Mouse (Mus musculus): ENCODE data around the gene Paqr5.
A peak's percentile ranks its signal among the peaks of the same experiment; 100 is the strongest.

Gene Paqr5

DNA sequence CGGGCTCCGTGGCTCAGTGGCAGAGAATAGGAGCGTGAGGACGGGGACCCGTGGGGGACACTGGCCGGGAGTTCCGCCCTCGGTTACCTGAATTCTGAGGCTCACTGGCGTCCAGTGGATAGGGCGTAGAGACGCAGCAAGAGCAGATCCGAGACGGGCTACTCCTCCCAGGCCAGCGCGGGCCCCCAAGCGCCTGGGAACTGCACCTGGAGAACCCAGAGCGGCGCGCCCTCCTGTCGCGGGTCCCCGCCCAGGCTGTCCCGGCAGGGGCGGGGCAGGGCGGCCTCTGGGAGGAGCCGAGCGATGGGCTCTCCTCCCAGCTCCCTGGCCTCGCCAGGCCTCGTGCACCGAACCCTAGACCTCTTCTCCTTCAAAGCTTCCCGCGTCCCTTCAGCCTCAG, at the start of gene Paqr5:
Gene Paqr5 (minus strand): TSS at position 257 of the 400 bp plus-strand sequence.
- DNase-seq: no peak

DNA sequence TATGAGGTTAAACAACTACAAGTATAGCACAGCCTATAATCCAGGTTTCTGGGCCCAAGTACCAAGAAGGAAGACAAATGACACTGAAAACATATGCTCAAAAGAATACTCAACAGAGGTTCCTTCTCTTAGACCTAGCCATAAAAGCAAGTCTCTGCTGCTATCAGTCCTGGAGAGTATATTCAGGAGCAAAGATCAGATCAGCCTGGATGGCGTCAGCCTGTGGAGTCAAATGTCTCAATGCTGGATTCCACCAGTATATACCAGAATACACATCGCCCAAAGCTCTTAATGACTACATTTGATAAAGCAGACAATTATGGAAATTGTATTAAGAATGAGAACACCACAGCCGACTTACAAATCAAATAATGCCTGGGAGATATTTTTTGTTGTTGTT, 35.6 kb upstream of the Paqr5 start:
- DNase-seq: no peak

DNA sequence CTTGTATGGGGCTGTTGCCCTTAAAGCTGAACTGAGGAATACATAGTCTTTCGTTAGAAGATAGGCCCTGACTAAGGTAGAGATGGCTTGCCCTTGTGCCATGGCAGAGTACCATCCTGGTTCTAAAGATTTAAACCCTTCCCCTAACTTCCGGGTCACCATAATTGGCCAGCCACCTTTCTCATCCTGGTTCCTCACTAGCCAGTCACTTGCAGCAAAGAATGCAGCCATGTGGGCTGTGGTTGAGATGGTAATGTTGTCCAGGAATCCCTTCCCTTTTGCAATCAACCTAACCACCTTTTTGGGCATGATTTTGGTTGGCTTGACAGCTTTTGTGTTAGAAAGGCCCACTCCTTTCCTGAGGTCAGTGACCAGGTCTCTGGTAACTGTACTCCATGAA, 33.8 kb upstream of the Paqr5 start:
- no peak for DNase-seq

DNA sequence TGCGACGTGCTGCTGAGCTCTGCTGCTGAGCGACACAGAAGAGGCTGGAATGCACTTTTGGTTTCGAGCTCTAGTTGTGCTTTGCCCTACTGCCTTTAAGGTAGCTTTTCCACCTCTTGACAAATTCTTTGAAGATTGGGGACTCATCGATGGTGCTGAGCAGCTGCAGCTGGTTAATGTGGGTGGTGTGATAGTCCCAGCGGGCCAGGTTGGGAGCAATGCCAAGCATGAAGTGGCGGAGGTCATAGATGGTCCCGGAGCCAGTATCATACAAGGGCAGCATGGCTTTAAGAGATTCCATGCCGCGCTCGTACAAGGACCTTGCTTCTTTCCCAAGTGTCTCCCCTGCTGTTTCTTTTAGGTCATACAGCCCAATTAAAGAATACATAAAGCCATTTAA, 33.3 kb upstream of the Paqr5 start:
- peak in 1 of 2 experiments; percentile 29 for DNase-seq

DNA sequence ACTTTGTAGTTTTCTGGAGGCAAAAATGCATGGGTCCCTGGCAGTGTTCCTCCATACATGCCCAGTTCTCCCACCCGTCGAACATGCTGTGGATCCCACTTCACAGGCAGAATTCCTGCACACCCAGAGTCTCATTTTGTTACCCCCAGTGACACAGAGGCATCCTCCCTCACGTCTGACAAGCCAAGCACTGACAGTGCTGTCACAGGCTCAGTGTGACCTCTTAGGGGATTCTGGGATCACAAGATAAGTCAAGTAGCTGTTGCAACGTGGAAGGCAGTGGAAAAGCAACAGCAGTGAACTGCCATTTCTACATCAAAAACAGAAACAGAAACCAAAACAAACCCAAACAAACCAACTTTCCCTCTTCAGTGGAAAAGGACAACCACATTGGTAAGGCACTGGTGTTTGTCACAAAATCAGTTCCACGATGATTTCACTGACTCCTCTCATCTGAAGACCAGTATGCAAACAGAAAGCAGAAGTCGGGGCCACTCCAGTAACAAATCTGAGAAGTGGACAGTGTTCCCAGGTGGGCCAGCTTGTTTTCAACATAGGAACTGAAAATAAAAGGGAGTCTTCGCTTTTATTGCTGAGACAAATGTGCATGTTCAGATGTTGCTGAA, 31.3 kb upstream of the Paqr5 start:
- DNase-seq: no peak

DNA sequence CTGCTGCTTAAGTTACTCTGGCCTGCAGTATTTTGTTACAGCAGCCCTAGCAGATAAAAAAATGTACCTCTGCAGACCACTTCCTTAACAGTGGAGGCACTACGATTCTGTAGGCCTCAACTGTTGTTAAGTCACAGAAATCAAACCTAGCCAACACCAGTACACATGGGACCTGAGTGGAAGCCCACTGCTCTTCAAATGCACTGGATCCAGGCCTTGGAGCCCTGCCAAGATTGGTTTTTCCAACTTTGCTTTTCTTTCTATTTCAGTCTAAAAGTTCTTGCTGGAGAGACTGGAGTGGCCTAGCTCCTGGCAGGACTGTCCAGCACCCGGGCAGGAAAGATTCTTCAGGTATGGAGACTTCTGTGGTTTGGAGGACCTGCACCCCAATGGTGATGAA, 29.6 kb upstream of the Paqr5 start:
- peak in 1 of 2 experiments; percentile 40 for DNase-seq

DNA sequence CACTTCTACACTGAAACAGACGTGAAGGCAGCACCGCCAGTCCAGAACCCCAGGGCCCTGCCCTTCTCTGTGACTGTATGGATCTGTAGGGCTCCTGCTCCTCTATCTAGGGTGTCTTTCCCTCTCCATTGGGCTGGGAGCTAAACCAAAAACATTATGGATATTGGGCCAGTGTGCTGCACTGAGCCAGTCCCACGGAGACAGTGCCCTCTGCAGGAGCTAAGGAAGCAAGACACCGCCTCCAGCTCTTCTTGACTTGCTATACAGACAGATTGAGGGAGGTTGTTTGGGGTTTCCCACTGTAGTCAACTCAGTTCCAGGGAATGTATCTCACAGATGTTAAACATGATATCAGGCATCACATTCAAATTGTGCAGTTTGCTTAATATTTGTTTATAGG, 24.1 kb upstream of the Paqr5 start:
- peak; percentile 51 to 61 for DNase-seq

DNA sequence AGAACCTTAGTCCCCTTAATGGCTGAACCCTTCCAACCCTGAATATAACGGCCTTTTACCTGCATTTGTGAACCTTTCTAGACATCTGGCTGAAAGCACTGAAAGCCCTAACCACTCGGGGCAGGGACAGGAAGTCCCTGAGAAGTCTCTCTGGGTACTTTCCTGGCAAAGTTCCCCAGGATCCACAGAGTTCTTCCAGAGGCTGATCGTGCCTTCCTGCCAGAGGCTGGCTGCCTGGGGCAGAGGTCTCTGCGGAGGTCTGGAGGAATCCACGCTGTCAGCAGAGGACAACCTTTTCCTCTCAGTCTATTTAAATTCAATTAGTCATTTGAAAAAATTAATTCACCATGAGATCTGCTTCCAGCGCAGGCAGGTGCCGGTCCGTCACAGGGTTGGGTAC, 22.5 kb upstream of the Paqr5 start:
- DNase-seq: no peak

DNA sequence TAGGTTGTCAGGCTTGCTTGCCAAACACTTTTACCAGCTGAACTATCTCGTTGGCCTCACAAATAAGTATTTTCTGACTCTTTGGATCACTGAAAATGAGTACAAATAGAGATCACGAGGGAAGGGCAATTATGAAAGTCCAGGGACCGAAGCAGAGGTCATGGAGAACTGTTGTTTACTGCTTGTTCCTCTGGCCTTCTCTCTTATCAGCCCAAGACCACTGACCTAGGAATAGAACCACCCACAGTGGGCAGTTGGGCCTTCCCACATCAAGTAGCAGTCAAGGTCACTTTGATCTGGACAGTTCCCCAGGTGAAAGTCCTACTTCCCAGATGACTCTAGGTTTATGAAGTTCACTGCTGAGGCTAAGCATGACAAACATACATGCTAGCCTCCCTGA, 15.5 kb upstream of the Paqr5 start:
- no peak for DNase-seq

DNA sequence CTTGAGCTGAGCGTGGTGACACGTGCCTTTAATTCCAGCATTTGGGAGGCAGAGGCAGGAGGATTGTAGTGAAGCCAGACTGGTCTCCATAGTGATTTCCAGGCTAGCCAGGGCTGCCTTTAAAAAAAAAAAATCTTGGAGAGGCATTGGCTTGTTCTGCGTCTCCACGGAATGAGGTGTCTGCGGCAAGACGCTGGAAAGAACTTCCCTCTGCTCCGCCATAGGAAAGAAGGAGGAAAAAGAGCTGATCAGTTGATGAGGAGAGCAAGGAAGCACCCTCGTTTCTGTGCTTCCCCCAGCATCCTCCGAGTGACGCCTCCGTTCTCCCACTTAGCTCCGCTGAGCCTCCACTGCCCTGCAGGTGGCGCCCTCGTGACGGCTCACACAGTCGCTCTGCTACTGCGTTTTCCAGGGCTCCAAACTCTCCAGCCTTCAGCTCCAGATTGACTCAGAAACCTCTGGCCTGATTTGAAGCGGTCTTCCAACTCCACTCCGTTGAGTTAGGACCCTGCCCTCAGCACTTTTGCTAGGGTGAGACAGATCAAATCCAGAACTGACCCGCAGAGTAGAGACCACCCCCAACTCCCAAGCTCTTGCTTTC, 13.5 kb upstream of the Paqr5 start:
- DNase-seq: peak; percentile 96

DNA sequence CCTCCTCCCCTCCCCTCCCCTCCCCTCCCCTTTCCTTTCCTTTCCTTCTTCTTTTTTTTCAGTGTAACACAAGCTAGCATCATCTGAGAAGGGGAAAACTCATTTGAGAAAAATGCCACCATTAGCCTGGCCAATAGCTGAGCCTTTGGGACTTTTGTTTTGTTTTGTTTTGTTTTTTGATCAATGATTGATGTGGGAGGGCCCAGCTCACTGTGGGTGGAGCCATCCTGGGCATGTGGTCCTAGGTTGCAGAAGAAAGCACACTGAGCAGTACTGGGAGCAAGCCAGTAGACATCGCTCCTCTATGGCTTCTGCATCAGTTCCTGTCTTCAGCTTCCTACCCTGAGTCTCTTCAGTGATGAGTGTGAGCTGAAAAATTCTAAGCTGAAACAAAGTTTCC, 9.2 kb upstream of the Paqr5 start:
- DNase-seq: no peak

DNA sequence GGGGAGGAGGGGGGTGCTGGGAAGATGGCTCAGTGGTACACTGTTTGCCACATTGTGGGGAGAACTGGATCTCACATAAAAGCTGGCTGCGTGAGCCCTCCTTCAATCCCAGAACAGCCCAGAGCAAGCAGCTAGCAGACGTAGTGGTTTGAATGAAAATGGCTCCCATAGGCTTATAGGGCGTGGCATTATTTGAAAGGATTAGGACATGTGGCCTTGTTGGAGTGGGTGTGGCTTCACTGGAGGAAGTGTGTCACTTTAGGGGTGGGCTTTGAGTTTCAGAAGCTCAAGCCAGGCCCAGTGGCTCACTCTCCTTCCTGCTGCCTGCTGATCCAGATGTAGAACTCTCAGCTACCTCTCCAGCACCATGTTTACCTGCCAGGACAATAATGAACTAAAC, 5.5 kb upstream of the Paqr5 start:
- no peak for DNase-seq

DNA sequence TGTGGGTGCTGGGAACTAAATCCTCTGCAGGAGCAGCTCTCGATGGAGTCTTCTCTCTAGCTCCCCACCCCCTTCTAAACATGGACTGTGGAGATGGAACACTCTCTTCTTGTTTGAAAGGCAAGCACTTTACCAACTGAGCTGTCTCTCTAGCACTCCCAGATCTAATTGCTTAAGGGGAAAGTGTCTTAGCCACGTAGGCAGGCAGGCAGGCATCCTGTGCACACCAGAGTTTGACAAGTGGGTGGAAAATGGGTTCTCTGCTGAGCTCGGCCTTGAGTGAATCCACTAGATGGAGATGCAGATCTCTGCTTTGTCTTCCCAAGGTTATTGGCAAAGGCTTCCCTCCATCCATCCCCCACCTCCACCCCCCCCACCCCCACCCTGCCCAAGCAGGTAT, 1.4 kb upstream of the Paqr5 start:
- DNase-seq: no peak

DNA sequence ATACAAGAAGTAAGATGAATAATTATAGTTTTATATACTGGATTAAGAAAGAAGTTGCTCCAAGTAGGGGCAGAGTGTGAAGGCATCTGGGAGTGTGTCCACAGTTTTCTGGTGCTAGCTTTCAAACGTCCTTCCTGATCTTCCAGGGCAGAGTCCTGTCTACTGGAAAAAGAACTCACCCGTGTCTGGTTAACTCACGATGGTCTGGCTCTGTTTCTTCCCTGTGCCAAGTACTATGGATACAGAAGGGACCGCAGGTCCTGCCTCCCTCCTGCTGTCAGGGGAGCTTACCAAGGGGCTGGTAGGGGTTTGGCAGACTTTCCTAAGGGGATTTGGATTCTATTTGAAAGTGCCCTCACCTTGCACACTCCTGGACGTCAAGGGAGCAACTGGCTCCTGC, 1.6 kb downstream of the Paqr5 start:
- DNase-seq: no peak

DNA sequence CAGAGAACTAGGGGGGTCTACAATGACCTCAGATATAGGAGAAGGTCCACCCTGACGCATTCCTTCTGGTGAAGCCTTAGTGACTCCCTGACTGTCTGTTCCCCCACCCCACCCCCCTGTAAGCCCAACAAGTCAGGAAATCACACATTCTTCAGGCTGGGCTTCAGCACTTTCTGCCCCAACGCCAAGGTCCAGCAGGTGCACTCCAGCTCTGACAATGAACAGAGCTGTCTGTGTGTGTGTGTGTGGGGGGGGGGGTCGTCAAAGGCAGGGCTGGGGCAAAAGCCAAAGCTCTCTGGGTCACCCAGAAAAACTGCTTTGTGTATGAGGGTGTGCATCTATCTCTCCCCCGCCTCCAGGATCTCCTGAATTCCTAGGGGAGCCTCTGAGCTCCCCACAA, 2.8 kb downstream of the Paqr5 start:
- no peak for DNase-seq

DNA sequence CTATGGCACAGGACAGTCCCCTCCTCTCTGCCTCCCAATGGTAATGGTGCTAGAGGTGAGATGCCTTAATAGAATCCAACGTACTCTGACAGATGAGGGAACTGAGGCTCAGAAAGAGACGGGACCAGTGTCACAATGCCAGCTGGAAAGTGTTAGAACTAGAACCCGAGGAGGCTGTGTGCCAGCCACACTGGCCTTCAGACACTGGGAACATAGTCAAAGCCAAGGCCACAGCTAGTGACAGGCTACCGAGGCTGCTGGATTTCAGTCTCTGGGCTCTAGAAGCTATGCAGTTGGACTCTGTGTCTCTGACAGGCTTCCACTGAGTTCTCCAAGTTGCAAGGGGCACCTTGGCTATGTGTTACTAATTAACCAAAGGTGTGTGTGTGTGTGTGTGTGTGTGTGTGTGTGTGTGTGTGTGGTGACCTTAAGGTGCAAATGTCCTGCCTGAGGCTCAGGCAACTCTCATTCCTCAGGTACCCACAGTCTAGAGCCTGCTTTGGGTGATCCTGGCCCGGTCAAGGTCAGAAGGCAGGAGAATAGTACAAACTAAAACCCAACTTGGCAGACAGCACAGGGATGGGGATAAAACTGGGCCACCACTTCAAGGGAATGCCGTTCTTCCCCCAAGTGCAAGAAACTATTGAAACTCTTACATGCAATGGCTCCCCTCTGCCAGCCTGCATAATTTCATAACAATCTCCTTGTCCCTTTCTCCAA, 3.5 kb downstream of the Paqr5 start:
- no peak for DNase-seq

DNA sequence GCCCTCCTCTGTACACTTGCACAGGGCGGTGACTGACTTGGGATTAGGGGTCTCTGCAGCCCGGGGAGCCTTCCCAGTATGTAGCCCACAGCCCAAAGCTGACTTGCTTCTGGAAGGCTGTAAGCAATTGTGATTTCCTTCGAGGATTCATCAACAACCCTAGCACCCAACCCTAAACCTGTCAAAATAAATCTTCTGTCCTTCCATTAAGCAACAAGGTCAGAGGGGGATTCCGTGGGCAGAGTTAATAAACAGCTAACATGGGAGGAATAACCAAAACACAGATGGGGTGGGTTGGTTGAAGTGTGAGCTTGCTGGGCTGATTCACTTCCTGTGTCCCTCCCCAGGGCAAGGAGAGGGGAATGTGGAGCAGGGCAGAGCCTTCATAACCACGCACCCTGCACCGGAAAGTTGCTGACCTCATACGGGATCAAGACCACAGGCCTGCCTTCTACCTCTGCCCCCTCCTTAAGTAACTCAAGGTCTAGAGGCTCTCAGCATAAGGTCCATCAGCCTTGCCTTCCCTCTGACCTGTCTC, 5.0 kb downstream of the Paqr5 start:
- no peak for DNase-seq

DNA sequence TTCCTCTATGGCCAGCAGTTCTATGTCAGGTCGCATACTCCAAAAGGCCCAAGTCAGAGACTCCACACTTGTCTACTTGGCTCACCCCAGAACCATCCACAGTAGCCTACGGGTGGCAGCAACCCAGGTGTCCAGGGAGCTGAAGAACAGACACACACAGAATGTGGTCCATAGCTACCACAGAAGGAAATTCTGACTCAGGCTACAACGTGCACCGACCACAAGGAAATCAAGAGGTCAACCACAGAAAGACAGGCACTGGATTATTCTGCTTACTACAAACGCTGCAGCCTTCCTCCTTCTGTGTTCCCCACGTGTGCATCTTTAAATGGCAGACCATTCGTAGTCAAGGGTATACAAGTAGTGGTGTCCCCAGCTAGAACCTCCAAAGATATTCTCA, 6.4 kb downstream of the Paqr5 start:
- DNase-seq: no peak

DNA sequence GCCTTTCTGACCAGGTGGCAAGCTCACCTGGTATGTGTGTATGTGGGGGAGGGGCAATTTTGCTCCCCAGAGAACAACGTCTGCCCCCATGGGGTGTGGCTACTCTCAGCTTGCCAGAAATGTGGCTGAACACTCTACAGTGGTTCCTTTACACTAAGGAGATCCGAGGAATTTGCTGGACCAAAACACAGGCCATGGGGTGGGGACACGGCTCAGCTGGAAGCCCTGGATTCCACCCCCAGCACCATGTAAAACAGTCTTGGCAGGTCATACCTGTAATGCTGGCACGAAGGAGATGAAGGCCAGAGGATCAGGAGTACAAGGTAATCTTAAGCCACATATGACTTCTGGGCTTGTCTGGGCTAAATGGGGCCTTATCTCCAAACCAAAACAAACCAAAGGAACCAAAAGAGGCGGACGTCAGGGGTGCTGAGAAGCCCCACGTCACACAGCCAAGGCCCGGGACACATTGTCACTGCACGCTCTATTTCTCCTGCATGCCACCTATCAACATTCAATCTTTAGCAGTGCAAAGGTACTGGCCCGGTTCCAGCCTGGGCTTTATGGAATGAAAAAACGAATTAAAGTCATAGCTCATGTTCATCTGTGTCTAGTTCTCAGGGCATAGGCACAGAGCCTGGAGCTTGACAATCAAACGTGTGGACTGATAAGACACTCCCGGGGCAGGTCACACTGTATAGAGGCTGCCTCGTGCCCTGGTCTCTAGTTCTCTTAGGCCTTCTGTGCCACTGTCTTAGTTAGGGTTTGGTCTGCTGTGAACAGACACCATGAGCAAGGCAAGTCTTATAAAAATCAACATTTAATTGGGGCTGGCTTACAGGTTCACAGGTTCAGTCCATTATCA, 8.2 kb downstream of the Paqr5 start:
- DNase-seq: peak in 1 of 2 experiments; percentile 32

DNA sequence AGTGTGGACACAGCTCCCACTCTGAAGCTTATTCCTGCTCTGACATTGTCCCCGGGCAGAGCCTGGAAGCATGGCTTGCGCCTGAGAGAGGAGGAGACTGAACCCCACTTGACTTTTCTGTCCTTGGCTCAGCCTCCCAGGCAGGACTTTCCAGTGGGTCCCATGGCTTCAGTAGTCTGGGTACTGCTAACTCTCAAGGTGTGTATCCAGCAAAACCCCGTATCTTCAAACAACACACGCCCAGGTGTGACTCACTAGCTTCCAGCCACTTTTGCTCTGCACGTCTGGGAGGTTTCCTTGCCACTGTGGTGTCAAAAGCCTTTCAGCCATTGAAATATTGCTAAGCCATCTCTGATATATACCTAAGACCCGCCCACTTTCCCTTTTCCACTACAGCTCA, 9.3 kb downstream of the Paqr5 start:
- DNase-seq: no peak

DNA sequence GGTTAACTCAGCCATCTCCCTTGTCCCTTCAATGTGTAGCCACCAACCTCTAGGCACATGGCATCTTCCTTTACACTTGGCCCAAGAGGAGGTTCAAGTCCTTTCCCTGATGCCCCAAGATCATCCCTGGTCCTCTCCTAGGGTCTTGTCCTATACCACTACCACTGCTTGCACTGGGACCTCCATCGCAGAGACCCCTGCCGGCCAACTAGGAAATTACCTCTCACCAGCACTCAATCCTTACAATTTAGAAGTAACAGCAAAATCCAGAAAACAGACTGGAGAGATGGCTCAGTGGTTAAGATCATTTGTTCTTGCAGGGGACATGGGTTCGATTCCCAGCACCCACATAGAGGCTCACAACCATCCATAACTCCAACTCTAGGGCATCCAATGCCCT, 11.2 kb downstream of the Paqr5 start:
- no peak for DNase-seq

DNA sequence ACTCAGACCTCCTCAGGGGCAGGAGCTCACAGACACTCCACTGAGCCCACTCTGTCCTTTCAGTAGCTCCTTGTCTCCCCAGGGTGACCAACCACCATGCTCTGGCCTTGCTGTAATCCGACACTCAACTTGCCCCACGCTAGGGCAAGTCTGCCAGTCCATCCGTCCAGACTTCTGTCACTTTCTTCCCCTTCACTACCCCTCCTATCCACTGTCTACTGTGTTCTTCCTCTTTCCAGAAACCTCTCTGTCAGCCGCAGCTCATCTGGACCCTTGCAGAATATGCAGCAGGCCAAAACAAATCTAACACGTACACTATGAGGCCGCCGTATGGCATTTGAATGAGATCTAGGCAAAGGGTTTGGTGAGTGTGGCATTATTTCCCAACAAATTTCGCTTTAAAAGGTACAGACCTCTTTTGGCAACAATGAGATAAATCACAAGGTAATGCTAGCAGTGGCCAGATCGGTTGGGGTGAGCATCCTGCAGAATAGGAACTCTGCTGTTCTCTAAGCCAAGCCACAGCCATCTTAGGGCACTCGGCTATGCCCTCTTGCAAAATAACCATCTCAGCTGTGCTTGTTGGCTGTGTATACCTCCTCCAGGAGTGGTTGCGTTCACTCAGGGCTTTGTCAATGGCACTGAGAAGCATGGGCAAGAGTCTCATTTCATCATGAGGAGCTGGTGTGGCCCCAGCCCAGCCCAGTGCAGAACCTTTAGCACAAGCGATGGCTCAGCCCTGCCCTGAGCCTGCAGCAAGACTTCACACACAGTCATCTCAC, 13.1 kb downstream of the Paqr5 start:
- no peak for DNase-seq
